Mouse (Mus musculus): Measurements from ENCODE around the gene Hist1h4f.
"Not testable (repeated sequence)": the region's sequence is repeated elsewhere in the genome, so short reads cannot be mapped to it uniquely, and the experiment has no call there.

The Hist1h4f gene

DNA sequence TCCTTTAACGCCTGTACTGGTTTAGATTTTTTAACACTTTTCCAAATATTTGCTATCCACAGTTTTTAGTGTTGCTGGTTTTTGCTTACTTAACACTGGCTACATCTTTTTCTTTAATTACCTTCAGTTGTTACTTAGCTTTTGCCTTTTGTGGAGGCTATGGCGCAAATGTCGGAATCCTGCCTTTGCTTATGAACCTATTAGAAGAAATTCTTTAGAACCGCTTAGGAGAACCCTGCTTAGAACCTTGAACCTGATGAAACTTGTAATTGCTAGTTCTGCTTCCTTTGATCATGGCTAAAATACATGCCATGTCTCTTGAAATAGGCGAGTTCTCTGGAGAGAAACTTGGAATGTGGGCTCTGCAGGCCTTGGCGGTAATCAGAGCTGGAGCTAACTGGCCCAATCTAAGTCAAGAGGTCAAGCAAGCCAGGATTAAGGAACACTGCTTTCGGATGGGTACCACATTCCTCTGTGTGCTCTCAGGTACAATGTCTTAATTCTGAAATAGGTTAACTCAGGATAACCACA is 25.0 kb upstream of the Hist1h4f start:
- no peak for DNase-seq (ENCODE audit: low spot score)

DNA sequence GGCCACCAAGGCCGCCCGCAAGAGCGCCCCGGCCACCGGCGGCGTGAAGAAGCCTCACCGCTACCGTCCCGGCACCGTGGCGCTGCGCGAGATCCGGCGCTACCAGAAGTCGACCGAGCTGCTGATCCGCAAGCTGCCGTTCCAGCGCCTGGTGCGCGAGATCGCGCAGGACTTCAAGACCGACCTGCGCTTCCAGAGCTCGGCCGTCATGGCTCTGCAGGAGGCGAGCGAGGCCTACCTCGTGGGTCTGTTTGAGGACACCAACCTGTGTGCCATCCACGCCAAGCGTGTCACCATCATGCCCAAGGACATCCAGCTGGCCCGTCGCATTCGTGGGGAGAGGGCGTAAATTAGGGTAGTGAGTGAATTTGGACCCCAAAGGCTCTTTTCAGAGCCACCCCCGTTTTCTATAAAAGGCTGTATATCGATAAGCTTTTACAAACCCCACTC is 24.4 kb upstream of the Hist1h4f start:
- DNase-seq (ENCODE audit: low spot score) = not testable (repeated sequence)

DNA sequence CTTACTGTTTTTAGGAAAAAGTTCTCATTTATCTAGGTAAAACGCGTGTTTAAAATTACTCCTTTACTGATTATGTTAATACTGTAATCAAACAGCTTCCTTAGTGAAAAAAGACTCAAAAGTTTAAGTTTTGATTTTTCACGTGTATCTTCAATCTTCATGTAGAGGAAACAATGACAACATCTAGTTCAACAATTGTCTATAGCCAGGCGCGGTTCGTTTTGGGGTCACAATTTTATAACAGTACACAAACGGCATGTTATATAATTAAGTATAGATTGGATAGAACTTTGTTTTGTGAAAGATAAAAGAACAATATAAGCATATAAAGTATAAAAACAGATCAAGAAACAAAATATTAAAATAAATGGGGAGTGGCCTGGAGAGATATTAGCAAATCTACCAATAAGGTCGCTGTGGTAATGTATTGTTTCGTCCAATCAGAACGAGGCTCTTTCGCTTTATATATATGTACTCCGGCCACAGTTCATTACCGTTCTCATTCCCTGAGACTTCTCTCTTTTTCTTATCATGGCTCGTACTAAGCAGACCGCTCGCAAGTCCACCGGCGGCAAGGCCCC is 23.9 kb upstream of the Hist1h4f start, which contains the start of gene Hist1h3d:
TSS of gene Hist1h3d (plus strand) at position 493 of the 581 bp plus-strand sequence.
- no peak for DNase-seq (ENCODE audit: low spot score)

- not testable (repeated sequence) for DNase-seq (ENCODE audit: low spot score)
Measured at GRCm38 (mm10) chr13:23574546-23575170, 23.2 kb upstream of the Hist1h4f start.

DNA sequence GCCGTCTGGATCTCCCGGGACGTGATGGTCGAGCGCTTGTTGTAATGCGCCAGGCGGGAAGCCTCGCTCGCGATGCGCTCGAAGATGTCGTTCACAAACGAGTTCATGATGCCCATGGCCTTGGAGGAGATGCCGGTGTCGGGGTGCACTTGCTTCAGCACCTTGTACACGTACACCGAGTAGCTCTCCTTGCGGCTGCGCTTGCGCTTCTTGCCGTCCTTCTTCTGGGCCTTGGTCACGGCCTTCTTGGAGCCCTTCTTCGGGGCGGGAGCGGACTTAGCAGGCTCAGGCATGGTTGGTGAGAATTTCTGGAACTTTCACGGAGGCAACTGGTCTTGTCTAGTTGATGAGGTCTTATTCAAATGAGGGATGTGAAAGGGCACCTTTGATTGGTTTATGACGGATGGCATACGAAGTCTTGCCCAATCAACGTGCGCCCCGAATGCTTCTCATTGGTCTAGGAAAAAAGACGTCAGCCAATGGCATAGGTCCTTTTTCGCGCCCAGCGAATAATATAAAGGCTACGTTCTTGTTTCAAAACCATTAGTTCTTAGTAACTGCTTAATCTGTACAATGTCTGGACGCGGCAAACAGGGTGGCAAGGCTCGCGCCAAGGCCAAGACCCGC is 22.6 kb upstream of the Hist1h4f start, which contains the start of the genes Hist1h2bf and Hist1h2ad:
TSS of gene Hist1h2bf (minus strand) at position 299 of the 627 bp plus-strand sequence.
TSS of gene Hist1h2ad (plus strand) at position 484 of the 627 bp plus-strand sequence.
- peak; percentile 85 for DNase-seq (ENCODE audit: low spot score)

GRCm38 (mm10) chr13:23573034-23573897 is 21.8 kb upstream of the Hist1h4f start:
- not testable (repeated sequence) for DNase-seq (ENCODE audit: low spot score)

DNA sequence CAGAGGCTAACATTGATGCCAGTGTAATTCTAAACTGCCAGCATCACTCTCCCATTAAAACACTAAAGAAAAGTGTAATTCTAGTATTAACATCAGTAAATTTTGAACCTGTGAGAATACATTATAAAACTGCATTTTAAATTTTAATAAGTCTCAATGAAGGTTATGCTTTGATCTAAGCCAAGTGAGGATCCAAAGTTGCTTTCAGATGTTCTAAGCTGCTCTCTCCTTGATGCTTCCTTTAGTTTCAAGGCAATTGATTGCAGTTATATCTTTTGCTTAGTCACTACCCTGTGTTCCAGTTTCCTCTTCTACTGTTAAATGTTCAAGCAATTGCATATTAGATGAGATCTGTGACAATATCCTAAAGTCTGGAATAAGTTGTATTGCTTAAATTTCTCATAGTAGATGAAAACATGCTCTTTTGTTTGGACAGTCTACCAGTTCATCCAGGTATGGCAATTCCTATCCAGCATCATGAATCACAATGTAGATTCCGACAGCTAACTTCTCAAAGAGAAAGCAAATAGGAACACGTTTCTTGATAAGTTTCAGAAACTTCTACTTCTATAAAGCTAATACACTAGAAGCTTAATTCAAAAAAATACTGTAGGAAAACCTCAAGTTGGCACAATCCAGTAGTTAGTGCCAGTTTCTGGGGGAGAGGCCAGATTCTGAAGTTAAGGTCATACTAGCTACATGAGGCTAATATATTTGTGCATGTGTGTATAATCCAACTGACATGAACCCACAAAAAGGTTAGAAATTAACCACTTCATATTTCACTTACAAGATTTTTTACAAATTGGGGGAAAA is 21.0 kb upstream of the Hist1h4f start:
- DNase-seq (ENCODE audit: low spot score) = no peak

GRCm38 (mm10) chr13:23571504-23572217 is 20.2 kb upstream of the Hist1h4f start:
- not testable (repeated sequence) for DNase-seq (ENCODE audit: low spot score)

DNA sequence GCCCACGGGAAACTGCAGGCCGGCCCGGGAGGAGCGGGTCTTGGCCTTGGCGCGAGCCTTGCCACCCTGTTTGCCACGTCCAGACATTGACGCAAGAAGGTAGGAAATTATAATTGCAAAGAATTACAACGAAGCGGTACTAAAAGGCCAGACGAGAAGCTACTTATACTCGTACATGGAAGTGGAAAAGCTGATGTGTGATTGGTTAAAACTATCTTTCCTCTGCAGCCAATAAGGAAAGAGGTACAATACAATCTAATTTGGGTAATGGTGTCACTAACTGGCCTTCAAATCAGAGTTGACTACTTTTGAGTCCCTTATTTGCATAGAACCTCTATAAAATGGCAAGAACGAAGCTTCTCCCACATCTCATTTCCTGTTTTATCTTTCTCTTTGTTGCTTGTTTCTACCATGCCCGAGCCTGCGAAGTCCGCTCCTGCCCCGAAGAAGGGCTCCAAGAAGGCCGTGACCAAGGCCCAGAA is 19.6 kb upstream of the Hist1h4f start, which contains the start of the genes Hist1h2ae and Hist1h2bg:
TSS of gene Hist1h2ae (minus strand) at position 199 of the 482 bp plus-strand sequence.
TSS of gene Hist1h2bg (plus strand) at position 375 of the 482 bp plus-strand sequence.
- DNase-seq (ENCODE audit: low spot score) = peak; percentile 66

DNA sequence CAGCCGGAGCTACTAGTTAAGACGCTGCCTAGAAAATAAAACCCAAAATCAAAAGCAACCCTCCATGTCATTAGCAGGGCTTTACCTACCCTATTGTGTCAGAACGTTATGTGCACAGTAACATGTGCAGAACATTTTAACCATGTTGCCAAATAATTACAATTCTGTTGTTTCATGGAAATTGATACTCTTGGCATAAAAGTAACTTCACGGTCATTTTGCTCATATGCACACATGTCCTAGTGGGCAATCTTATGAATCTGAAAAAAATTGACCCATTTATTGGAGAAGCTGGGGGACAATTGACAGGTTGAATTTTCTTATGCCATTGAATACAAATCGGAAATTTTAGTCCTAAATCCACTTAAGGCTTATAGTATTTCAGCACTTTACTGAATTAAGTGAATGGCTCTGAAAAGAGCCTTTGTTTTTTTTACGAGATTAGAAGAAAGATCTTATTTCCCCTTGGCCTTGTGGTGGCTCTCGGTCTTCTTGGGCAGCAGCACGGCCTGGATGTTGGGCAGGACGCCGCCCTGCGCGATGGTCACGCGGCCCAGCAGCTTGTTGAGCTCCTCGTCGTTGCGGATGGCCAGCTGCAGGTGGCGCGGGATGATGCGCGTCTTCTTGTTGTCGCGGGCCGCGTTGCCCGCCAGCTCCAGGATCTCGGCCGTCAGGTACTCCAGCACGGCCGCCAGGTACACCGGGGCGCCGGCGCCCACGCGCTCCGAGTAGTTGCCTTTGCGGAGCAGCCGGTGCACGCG is 19.0 kb upstream of the Hist1h4f start:
- not testable (repeated sequence) for DNase-seq (ENCODE audit: low spot score)

DNA sequence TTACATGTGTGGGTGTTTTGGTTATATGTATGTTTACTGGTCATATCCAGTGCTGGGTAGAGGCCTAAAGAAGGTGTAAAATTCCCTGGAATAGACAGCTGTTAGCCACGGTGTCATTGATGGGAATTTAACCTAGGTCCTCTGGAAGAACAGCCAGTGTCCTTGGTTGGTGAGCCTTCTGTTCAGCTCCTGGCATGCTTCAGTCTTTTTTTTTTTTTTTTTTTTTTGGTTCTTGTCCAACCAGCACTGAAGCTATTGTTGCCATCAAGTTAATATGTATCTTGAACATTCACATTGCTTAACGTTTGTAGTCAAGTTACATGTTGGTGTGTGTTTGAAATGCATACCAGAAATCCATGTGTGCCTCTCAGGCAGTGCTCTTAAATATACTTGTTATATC is 13.0 kb upstream of the Hist1h4f start:
- DNase-seq (ENCODE audit: low spot score) = no peak

DNA sequence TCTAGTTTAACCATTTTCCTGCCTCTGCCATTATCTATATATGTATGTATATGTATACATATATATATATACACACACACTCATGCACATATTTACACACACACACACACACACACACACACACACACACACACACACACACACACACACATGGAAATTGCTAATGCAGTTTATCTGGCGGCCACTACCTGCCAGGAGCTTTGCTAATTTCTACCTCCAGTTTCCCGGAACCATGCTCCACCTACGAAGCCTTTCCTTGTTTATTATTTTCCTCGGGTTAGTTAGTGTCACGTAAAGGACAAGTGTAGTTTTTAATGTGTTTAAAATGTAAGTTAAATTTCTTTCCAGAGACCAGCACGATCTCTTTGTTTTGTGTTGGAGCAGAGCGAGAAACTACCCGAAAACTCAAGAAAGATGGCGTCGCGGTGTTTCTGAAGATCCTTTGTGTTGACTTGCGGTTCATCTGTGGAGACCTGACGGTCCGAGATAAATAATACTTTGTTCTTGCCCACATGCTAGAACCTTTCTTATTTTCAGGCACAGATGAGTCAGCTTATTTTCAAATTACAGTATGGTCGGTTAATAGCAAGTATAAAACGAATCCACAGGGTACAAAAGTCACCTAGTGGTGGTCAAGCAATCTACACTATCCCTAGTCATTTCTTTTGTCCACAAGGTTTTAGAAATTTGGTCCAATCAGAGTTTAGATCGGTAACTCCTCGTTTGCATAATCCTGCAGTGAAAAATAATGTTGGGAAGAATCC is 11.4 kb upstream of the Hist1h4f start:
- DNase-seq (ENCODE audit: low spot score) = no peak

DNA sequence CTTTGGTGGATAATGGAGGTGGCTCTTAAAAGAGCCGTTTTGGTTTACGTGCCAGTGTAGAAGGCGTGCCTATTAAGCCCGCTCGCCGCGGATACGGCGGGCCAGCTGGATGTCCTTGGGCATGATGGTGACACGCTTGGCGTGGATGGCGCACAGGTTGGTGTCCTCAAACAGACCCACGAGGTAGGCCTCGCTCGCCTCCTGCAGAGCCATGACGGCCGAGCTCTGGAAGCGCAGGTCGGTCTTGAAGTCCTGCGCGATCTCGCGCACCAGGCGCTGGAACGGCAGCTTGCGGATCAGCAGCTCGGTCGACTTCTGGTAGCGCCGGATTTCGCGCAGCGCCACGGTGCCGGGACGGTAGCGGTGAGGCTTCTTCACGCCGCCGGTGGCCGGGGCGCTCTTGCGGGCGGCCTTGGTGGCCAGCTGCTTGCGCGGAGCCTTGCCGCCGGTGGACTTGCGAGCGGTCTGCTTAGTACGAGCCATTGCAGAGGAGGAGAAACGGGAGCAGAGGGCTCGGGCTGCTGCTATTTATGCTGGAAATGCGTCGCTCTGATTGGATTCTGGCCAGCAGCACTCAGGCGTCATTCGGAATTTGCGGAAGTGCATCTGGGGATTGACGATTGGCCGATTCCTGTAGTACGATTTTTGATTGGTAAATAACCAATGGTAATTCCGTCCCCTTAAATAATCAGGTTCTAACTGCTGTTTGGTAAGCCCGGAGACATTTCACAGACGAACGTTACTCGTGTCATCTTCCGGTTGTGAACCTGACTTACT is 10.6 kb upstream of the Hist1h4f start, which contains the start of gene Hist1h3e:
TSS of gene Hist1h3e (minus strand) at position 487 of the 777 bp plus-strand sequence.
- peak; percentile 90 for DNase-seq (ENCODE audit: low spot score)

DNA sequence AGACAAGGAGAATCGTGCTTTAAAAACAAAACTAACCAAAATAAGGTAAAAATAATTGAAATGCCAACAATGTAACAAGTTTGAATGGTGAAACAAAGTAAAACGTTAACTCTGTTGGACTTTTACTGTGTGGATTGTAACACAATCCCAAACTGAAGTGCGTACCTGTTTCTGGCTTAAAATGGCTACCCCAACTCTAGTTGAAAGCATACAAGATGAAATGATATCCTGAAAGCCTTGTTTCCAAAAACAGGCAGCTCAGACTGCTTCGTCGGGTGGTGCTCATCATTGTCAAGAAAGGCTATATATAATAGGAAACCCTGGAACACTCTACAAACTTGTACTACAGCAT is 10.1 kb upstream of the Hist1h4f start:
- DNase-seq (ENCODE audit: low spot score) = not testable (repeated sequence)

GRCm38 (mm10) chr13:23560699-23561098 is 9.3 kb upstream of the Hist1h4f start:
- DNase-seq (ENCODE audit: low spot score) = not testable (repeated sequence)

DNA sequence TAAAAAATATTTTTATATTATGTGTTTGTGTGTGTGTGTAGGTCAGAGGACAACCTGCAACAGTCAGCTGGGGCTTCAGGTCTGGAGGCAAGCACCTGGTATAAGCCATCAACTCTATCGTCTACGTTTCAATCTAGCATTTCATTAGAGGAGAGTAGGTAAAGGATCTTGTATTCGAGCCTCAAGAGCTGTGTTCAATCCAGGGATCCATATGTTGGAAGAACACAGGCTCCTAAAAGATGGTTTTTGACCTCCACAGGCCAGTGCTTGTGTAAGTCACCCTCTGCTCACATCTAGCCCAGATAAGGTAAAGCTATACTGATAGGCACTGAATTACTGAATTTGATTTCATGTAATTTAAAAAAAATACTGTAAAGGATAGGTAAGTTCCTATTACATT is 5.5 kb upstream of the Hist1h4f start:
- DNase-seq (ENCODE audit: low spot score) = no peak

GRCm38 (mm10) chr13:23555839-23556416 is 4.5 kb upstream of the Hist1h4f start:
- DNase-seq (ENCODE audit: low spot score) = peak; percentile 56

All from ovary, adult 18-20 months (tissue).